Mouse (Mus musculus): ENCODE results near the gene Tom1l2.

Tom1l2 gene

DNA sequence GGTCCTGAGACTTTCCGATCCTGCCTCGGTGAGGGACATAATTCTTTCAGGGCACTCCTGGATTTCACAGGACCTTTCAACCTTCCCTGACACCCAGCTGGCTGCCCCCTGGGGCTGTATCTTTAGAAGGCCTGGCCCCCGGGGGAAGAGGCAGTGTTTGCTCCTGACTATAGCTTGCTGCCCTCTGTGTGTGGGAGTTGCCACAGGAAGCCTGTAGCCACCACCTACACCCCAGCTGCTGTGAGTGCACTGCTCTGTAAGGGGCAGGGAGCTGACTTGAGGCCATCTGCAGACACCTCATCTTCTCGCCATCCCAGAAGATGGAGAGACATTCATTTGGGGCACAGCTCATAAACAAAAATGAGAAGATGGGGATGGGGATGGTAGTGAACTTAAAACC is 120.8 kb downstream of the Tom1l2 start:
- no peak for DNase-seq (ENCODE audit: low read depth, low spot score)

- DNase-seq (ENCODE audit: low read depth, low spot score), result no peak
Observed at GRCm38 (mm10) chr11:60231326-60231725, 121.4 kb downstream of the Tom1l2 start.

GRCm38 (mm10) chr11:60230512-60230911 is 122.2 kb downstream of the Tom1l2 start:
- DNase-seq (ENCODE audit: low read depth, low spot score), result no peak

DNA sequence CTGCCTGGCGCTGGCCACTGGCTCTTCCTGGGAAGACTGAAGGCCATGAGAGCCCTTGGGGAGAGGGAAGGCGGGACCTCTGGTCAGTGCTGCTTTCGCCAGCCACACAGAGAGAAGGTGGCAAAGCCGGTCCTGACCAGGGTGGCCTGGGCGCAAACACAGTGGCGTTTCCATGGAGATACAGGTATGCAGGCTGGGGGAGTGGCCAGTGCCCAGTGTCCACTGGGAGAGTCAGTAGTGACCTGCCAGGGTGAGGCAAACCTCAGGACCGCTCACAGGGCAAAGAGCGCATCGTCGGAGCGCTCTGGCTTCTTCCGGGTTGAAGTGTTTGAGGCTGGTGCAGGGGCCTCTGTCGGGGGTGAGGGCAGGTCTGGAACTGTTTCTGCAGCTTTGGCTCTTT is 122.9 kb downstream of the Tom1l2 start:
- DNase-seq (ENCODE audit: low read depth, low spot score), result no peak

GRCm38 (mm10) chr11:60228525-60228924 is 124.2 kb downstream of the Tom1l2 start:
- DNase-seq (ENCODE audit: low read depth, low spot score), result no peak

DNA sequence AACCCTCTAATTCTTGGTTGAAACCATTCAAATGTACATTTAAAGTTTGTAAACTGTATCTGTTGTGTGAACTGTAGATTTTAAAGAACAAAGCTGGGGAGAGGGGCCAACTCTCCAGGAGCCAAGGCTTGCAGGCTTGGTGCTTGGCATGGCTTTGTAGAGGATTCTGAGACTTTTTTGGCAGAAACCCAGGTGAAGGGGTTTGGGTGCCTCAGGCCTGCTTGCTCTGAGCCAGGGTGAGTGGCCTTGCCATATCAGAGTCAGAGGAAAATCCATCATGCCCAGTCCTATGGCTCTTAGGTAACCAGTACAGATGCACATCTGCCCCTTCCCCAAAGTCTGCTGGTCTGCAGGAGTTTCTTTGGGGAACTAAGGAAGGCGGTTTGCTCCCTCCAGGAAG is 126.8 kb downstream of the Tom1l2 start:
- DNase-seq (ENCODE audit: low read depth, low spot score), result no peak

GRCm38 (mm10) chr11:60224676-60225075 is 128.0 kb downstream of the Tom1l2 start:
- no peak for DNase-seq (ENCODE audit: low read depth, low spot score)

DNA sequence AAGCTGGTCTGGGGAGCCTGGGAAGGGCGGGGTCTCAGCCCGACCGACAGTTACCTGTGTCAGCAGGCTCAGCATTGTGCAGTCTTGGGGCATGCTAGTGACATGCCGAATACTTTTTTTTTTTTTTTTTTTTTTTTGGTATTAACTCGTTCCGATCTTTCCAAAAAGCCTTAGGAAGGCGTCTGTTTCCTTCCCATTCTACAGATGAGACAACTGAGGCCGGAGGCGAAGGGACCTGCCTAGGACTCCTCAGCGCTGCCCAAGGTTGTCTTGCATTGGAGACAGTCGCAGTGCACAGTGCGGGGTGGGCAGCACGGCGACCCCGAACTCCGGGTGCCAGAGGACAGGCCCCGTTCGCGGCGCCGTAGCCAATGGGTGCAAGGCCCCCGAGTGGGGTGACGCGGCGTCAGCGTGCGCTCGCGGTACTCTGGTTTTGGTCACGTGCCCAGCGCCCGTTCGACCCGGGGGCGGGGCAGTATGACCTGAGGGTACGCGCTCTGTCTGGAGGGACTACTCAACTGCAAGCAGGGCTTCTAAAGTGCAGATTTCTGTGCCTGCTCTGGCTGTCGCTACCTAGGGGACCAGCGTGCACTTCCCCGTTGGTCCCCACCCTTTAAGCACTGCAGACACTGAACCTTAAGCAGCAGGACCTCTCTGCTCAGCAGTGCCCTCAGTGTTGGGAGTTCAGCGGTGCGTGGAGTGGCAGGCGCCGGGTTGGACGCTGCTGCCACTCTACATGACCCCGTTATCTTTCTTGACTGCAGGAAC is 130.1 kb downstream of the Tom1l2 start, which contains the start of gene Srebf1:
TSS of gene Srebf1 (minus strand) at position 113 of the 768 bp plus-strand sequence.
- DNase-seq (ENCODE audit: low read depth, low spot score), result no peak

- DNase-seq (ENCODE audit: low read depth, low spot score), result no peak
Observed at GRCm38 (mm10) chr11:60222085-60222468, 130.6 kb downstream of the Tom1l2 start.

GRCm38 (mm10) chr11:60221425-60221824 is 131.3 kb downstream of the Tom1l2 start:
- no peak for DNase-seq (ENCODE audit: low read depth, low spot score)

- no peak for DNase-seq (ENCODE audit: low read depth, low spot score)
Observed at GRCm38 (mm10) chr11:60220291-60220804, 132.4 kb downstream of the Tom1l2 start.

DNA sequence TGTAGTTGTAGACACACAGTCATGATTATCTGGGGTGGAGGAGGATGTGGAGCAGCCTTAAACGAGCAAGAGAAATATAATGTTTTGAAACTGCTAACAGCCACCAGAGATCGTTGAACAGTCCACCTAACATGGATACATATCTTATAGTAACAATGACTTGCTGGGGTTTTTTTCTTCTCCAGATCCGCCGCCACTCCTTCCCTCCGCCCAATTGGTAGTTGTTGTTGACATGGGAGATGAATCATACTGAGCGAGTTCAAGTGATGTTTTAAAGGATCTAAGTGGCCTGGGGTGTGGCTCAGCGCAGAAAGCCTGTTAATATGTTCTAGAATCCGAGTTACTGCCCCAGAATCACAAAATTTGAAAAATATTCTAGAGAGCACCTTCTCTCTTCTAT is 133.1 kb downstream of the Tom1l2 start:
- no peak for DNase-seq (ENCODE audit: low read depth, low spot score)

- no peak for DNase-seq (ENCODE audit: low read depth, low spot score)
Observed at GRCm38 (mm10) chr11:60217467-60217866, 135.2 kb downstream of the Tom1l2 start.

DNA sequence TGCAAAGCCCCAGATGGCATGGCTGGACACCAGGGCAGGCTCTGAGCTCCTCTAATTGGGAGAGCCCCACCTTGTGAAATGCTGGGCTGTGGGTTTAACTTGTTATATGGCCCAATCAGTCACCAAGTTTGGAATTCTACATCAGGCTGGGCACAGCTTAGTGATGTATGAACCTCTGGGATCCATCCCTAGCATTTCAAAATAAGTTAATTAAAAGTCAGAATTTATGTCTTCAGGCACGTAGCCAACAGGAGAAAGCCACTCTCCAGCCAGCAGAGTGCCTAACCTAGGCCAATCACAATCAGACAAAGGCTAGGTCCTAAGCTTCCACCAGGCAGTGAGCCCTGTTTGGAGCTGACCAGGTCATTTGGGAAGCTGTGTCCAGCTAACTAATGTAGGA is 136.0 kb downstream of the Tom1l2 start:
- DNase-seq (ENCODE audit: low read depth, low spot score), result no peak

DNA sequence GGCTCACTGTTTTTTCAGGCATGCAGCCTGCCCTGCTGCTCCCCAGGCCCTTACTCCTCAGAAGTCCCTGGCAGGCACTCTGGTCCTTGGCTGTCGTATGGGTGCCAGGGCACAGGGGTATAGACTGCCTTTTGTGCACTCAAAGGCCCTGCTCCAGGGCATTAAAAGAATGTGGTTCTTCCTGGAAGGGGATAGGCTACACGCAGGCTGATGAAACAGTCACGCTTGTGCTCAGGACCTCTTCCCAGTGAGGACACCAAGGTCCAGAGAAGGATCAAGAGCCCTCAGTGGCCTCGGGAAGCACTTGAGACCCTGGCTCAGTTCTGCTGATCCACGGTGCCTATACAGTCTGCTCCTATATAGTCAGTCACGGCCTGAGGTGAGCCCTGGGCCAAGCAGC is 139.4 kb downstream of the Tom1l2 start:
- no peak for DNase-seq (ENCODE audit: low read depth, low spot score)

GRCm38 (mm10) chr11:60211761-60212160 is 140.9 kb downstream of the Tom1l2 start:
- no peak for DNase-seq (ENCODE audit: low read depth, low spot score)

- DNase-seq (ENCODE audit: low read depth, low spot score), result no peak
Observed at GRCm38 (mm10) chr11:60211152-60211551, 141.6 kb downstream of the Tom1l2 start.

DNA sequence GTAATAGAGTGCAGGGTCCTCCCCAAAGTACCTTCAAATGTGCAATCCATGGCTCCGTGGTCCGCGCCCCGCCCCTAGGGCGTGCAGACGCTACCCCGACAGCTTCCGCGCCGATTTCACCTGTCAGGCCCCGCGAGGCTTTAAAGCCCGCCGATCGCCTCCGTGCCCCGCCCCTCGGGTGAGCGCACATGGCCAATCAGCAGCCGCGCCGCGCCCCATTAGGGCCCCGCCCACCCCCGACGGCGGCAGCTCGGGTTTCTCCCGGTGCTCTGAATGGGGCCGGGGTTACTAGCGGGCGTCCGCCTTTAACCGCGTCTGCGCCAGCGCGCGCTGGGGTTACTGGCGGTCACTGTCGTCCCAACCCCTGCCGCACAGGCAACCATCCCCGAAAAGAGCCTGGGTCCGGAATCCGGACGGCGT is 142.4 kb downstream of the Tom1l2 start:
- peak; percentile 82 for DNase-seq (ENCODE audit: low read depth, low spot score)

GRCm38 (mm10) chr11:60209933-60210249 is 142.8 kb downstream of the Tom1l2 start:
- DNase-seq (ENCODE audit: low read depth, low spot score), result no peak

- peak; percentile 65 for DNase-seq (ENCODE audit: low read depth, low spot score)
Observed at GRCm38 (mm10) chr11:60209217-60209932, 143.3 kb downstream of the Tom1l2 start.

GRCm38 (mm10) chr11:60208712-60209111 is 144.0 kb downstream of the Tom1l2 start:
- DNase-seq (ENCODE audit: low read depth, low spot score), result no peak

- DNase-seq (ENCODE audit: low read depth, low spot score), result no peak
Observed at GRCm38 (mm10) chr11:60208201-60208600, 144.5 kb downstream of the Tom1l2 start.

DNA sequence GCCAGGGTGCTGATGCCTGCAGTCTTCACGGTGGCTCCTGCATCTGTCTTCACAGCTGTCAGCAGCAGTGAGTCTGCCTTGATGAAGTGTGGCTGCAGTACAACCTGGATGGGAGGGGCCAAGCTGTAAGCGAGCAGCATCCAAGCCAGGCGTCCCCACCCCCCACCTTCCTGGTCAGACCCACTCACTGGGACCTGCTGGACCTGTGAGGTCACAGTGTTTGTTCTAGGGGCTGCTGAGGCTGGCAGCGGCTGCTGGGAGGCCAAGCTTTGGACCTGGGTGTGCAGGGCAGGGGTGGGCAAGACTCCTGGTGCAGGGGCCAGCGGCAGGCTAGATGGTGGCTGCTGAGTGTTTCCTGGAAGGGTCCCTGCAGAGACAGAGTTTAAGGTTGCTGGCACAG is 146.5 kb downstream of the Tom1l2 start:
- no peak for DNase-seq (ENCODE audit: low read depth, low spot score)
